Mouse (Mus musculus): ENCODE results near the gene Cep162. TPM values are rescaled to one million over a fixed set of nuclear protein-coding genes. Genes with fewer than 3 reads are reported as not detected.
A peak's percentile ranks its signal among the peaks of the same experiment; 100 is the strongest.

Cep162 gene
- total RNA-seq (2021) = 1 to 10 TPM; 4.2 to 5.4 TPM
- long read RNA-seq, experiment 1, partial matches to known transcripts = 1 of 2 reads
- long read RNA-seq, experiment 1, other reads (novel, unspliced or antisense) = 0 of 2 reads
- long read RNA-seq, experiment 2, full-length matches to known transcripts = 1 of 2 reads
- long read RNA-seq, experiment 2, partial matches to known transcripts = 0 of 2 reads
- long read RNA-seq, experiment 2, other reads (novel, unspliced or antisense) = 1 of 2 reads

DNA sequence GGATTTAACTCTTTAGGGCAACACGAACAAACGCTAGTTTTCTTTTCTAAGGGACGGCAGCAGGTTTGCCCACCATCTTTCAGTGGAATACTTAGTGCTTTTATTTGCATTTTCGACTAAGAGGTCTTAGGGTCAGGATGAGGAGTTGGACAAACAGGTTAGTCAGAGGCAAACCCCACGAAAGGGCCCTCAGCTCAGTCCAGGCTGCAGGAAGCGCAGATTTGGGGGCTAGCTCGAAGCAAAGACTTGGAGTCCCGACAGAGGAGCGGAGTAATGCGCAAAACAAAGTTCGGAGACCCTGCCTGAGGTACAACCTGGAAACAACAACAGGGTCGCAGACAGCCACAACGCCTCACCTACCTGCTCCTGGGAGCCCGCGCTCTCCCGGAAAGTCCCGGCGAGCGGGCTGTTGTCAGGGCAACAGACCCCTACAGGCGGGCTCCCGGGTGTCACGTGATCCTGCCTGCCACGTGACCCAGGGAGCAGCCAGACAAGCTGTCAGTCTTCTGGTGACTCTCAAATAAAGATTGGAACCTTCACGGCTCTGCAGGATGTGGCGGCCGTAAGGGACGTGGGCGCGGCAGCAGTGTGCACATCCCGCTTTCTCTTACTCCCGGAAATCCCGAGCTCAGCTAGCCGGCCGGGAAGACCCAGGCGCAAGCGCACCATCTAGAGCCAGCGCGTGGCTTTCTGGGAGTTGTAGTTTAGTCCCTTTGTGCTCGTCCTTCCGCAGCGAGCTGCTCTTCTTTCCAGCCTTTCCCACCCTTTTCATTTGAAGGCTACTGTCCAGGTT lies at the start of gene Cep162:
Gene Cep162 (minus strand): TSS at position 634 of the 793 bp plus-strand sequence.
- peak; percentile 75 to 87 for DNase-seq (ENCODE audit: low spot score in 2 of 2)

- DNase-seq (ENCODE audit: low spot score in 2 of 2) = no peak
These were observed 47.9 kb upstream of the Cep162 start for GRCm38 (mm10) chr9:87303196-87303595.

- no peak for DNase-seq (ENCODE audit: low spot score in 2 of 2)
These were observed 43.6 kb upstream of the Cep162 start for GRCm38 (mm10) chr9:87298900-87299299.

DNA sequence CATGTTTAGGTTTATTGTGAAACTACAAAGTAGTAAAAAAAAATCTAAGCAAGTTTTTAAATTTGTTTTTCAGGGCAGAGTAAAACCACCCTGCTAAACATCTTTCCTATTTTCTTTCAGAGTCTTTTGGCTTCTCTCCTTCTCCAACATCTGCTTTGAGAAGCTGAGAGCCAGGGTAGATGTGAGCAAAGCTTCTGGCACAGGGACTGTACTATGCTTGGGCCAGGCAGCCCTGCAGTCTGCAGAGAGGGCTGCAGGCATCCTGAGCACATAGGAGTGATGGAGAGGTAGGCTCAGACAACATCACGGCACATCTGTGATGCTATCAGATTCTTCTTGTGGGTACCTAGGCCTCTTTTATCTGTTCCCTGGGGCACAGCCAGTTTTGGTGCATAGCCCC lies 42.2 kb upstream of the Cep162 start:
- DNase-seq (ENCODE audit: low spot score in 2 of 2) = peak in 1 of 2 experiments; percentile 17

DNA sequence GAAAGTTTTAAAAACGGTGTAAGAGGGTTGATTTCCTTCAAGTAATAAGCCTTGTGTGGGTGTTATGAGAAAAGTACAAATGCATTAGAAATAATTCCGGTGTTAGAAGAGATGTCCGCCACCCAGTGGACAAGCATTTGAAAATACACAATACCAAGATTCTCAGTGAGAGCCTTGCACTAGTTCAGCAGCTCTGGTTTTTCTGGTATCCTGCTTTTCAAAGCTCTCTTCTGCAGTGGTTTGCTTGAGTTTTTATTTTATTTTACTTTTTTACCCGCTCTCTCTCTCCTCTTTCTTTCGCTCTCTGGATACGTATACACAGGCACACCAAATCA lies 327 bp upstream of the Cep162 start:
- DNase-seq (ENCODE audit: low spot score in 2 of 2) = no peak

DNA sequence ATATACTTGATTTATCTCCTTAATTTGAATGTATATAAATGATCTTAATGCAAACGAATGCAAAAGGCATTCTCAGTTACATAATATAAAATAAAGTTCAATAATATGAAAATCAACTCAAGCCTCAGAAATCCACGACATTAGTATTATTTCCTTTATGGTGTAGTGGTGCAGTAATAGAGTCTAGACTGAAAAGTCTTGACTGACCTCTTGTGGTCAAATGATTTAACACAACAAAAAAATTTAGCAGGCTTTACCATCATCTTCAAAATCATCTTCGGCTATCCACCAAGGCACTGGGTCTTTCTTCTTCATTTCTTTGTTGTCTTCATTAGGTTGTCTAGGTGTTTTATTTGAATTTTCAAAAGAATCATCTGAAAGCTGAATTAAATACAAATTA lies 7.2 kb downstream of the Cep162 start:
- no peak for DNase-seq (ENCODE audit: low spot score in 2 of 2)

GRCm38 (mm10) chr9:87247678-87248077 lies 7.7 kb downstream of the Cep162 start:
- no peak for DNase-seq (ENCODE audit: low spot score in 2 of 2)

DNA sequence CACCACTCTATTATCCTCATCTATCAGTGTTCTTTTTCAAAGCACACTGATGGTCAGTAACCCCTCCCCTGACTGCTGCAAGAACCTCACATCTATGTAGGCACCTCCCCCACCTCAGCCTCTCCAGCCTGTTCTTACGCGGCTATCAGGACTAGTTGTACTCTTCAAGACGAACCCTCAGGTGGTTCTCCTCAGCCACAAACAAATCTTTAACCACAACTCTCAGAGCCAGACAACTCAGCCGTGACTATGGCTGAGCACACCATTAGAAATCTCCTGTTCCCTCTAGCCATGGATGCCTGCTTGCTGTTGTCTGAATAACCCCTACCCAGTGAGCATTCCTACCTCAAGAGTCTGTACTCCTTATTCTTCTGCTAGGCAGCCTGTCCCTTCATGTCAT lies 42.1 kb downstream of the Cep162 start:
- DNase-seq (ENCODE audit: low spot score in 2 of 2) = no peak

DNA sequence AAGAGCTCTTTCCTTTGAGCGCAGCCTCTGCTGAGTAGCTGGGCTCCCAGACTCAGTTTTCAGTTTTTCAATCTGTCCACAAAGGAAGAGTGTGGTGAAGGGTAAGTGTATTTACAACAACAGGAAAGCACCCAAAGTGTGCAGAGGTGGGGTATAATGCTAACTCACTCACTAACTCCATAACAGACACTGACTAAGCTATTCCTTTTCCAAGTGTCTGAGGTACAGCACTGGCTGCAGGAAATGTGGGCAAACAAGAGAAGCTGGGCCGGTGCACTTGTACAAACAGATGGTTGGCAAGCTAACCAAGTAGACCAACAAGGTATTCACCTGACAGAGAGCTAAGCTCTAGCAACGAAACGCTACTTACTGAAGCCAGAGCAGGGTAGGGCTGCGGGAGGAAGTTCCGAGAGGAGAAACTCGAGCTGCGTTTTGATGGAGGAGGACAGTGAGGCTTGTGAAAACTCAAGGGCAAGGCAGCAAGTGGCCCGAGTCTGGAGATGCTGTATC lies 44.5 kb downstream of the Cep162 start:
- DNase-seq (ENCODE audit: low spot score in 2 of 2) = no peak

DNA sequence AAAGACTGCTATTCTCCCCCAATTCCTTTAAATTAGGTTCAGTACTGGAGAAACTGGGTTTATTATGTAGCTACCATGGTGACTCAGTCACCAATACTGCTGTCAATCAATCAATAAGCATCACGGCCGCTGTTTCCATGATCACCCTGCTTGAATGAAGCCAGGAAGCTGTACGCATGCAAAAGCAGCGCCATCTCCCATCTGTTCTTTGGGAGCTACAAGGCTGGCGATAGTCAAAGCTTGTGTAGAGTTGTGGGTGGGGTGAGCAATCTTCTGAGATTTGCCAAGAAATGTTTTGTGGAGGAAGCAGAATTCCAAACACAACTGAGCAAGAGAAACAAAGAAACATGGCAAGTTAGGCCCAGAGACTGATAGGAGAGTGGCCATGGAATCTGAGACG lies 52.9 kb downstream of the Cep162 start:
- DNase-seq (ENCODE audit: low spot score in 2 of 2) = no peak

GRCm38 (mm10) chr9:87200919-87201318 lies 54.4 kb downstream of the Cep162 start:
- DNase-seq (ENCODE audit: low spot score in 2 of 2) = no peak

- no peak for DNase-seq (ENCODE audit: low spot score in 2 of 2)
These were observed 54.9 kb downstream of the Cep162 start for GRCm38 (mm10) chr9:87200426-87200825.

DNA sequence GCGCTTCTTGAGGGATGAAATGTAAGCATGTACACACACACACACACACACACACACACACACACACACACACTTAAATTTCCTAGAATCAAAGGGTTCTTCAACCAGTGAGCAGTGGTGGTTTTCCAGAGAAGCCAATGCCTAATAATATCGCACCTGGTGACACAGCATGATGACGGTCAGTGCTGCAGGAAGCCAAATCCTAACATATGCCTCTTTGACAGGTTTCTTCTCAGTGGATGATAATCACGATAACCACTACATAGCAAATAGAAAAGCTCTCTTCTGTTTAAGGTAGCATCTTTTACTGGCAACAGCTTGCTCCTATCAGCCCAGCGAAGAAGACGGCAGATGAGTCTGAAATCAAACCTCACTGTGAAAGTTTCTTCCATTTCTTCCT lies 57.3 kb downstream of the Cep162 start:
- no peak for DNase-seq (ENCODE audit: low spot score in 2 of 2)

DNA sequence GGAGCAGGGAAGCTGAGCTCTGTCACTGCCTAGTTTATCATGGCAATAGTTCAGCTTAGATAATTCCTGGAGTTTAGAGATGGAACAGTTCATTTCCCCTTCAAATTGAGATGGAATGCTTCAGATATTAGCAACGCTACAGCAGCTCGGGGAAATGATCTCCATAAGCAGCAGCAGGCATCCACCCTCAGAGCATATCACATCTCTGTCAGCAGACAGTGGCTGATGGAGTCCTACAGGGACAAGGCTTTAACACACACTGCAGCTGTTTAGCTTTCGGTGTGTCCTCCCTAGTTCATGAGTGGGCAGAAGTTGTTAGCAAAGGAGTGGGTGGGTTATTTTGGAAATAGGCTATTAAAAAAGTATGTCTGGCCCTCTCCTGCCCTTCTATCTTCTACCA lies 58.1 kb downstream of the Cep162 start:
- no peak for DNase-seq (ENCODE audit: low spot score in 2 of 2)

- no peak for DNase-seq (ENCODE audit: low spot score in 2 of 2)
These were observed 61.6 kb downstream of the Cep162 start for GRCm38 (mm10) chr9:87193721-87194120.

DNA sequence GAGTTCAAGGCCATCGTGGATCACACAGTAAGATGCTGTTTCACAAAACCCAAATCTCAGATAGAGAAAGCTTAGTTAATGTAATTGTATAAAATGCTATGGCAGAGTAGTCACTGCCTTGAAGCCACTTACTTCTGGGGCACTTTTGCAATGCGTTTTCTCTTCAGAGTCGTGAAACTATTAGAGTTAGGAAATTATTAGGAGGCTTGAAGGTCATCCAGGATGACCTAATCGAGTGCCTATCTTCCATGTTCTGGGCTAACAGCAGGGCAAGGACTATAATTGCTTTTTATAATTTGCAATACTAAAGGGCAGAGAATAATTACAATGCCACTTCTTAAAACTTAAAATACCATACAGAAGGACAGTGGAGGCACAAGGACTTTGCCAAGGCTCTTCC lies 68.0 kb downstream of the Cep162 start:
- no peak for DNase-seq (ENCODE audit: low spot score in 2 of 2)

GRCm38 (mm10) chr9:87182231-87182630 lies 73.1 kb downstream of the Cep162 start:
- DNase-seq (ENCODE audit: low spot score in 2 of 2) = no peak

DNA sequence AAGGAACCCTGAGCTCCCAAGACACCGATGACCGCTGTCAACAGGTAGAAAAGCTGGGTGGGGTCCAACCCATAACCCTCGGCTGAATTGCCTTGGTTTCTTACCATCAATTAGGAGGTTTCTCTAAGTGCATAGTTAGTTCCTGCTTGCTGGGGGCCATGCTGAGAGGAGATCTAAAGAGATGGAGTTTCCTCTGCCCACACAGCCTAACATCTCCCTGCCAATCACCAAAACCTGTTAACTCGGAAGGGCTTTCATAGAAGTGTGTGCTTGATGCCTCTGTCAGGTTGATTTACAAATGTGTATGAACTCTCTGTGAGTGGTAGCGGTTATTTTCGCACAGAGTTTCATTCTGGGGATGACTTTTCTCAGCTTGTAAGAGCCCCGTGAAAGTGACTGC lies 76.8 kb downstream of the Cep162 start:
- DNase-seq (ENCODE audit: low spot score in 2 of 2) = no peak

GRCm38 (mm10) chr9:87171517-87171916 lies 83.8 kb downstream of the Cep162 start:
- DNase-seq (ENCODE audit: low spot score in 2 of 2) = no peak

DNA sequence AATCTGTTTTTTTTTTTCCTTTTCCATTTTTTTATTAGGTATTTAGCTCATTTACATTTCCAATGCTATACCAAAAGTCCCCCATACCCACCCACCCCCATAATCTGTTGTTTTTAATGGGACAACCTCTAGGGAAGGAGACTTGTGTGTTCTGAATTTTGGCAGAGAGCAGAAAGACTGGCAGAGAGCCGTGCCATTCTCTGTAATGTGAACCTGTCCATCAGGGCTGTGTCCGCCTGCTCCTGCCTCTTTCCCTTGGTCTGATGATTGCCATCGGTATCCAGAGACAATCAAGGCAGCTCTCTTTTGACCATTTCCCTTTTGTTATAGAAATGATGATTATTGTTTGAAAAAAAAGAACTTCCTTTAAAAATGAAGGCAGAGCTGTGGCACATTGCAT lies 84.4 kb downstream of the Cep162 start:
- no peak for DNase-seq (ENCODE audit: low spot score in 2 of 2)

- DNase-seq (ENCODE audit: low spot score in 2 of 2) = no peak
These were observed 86.2 kb downstream of the Cep162 start for GRCm38 (mm10) chr9:87169144-87169543.

DNA sequence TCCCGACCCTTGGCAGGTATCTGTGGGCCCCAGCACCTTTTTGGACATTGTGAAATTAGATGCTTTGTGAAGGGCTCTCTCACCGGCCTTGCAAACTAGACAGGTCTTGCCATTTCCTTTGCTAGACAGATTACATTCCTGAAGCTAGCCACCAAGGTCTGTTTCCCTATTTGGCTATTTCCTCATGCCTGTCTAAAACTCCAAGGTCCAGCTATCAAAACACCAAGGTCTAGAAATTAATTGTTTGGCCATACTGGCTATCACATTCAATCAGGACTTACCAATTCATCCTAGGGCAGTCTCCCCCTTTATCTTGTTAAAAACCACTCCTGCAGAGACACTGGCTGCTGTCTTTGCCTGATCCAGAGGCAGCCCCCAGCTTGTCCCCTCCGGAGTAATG lies 87.3 kb downstream of the Cep162 start:
- DNase-seq (ENCODE audit: low spot score in 2 of 2) = no peak

Data from gastrocnemius, postnatal 4 days (tissue).